Mouse (Mus musculus) lung, postnatal 0 days (tissue): ENCODE data around the gene Arpc3.
A peak's percentile ranks its signal among the peaks of the same experiment; 100 is the strongest.
"Not testable (repeated sequence)": the region's sequence is repeated elsewhere in the genome, so short reads cannot be mapped to it uniquely, and the experiment has no call there.

Experiments used
- CTCF ChIP-seq: IDR thresholded peaks from 2 replicates; pipeline ENCODE4 v1.5.1; 2016; ENCODE audit warnings: antibody characterized with exemption, mild to moderate bottlenecking
- EP300 ChIP-seq: IDR thresholded peaks from 2 replicates; pipeline ENCODE4 v1.6.1; 2016; ENCODE audit warnings: antibody characterized with exemption, mild to moderate bottlenecking, control low read depth

- TF ChIP-seq EP300 = not testable (repeated sequence)
- TF ChIP-seq CTCF = peak; percentile 33
Observed at GRCm38 (mm10) chr5:122457054-122457453, 65.4 kb downstream of the Arpc3 start.
